Mouse (Mus musculus): ENCODE measurements around the gene Rin1.
A peak's percentile ranks its signal among the peaks of the same experiment; 100 is the strongest.

Gene Rin1

DNA sequence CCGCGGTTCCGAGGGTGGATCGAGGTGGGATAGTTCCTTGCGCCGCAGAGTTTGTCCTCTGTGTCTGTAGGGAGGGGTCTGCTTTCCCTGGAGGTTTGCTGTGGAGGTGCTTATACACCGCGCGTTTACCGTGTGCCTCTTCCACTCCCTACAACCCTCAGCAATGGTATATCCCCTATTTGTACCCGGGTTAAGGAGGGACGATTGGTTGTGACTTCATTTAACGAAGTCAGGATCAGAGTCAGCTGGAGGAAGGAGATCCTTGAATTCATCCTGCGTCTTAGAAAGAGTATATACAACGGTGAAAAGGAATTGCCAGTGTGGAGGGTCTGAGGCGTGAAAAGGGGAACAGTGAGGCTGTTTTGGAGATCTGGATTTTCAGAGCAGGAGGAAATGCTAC, 8.7 kb upstream of the Rin1 start:
- DNase-seq (ENCODE audit: low spot score): no peak

GRCm38 (mm10) chr19:5045531-5045930, 4.8 kb upstream of the Rin1 start:
- no peak for DNase-seq (ENCODE audit: low spot score)

DNA sequence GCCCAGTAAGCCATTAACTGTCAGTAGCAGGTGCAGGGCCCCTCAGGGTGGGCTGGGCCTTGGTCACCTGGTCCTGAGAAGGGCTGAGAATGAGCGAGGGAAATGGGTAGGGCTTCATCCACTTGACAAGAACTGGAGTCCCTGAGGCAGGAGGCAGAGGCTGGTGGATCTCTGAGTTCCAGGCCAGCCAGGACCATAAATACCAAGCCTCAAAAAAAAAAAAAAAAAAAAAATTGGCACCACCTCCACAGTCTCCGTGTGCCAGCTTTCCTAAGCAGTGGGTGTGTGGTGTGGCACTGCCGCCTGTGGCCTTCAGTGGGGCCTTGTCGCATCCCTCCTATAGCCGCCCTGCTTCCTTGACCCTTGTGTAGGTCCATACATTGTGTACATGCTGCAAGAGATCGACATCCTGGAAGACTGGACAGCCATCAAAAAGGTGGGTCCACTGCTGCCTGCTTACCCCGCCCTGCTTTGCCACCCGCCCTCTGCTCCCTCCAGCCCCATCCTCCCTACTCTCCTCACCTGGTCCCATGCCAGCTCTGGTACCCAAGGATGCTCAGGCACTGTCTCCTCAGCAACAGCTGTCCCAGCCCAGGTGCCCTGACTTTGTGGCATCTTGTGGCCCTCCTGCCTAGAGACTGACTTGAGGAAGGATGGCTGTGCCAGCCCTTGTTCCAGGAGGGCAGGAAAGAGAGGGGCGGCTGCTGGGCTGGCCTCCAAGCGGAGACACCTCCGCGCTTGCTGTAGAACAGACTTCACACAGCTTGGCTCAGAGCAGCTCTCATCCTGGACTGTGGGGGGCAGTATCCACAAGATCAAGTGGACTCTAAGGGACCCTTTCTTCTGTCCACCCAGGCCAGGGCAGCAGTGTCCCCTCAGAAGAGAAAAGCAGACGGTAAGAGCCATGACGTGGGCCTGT, 1.9 kb upstream of the Rin1 start:
- no peak for DNase-seq (ENCODE audit: low spot score)

DNA sequence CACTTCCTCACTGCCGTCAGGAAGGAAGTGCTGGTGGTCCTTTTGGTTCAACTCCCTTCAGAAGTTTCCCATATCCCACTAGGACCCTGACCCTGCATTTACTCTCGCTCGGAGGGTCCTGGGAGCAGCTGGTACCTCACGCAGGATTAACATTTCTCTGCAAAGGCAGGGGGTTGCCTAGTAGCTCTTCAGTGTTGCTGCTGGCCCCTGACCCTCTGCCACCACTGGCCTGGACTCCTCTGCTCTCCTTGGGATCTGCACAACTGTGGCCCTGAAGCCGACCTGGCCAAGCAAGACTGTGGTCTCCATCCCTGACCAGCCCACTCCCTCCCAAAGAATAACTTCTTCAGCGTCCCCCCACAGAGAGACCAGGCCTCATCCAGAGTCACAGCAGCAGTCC, 956 bp upstream of the Rin1 start:
- no peak for DNase-seq (ENCODE audit: low spot score)

DNA sequence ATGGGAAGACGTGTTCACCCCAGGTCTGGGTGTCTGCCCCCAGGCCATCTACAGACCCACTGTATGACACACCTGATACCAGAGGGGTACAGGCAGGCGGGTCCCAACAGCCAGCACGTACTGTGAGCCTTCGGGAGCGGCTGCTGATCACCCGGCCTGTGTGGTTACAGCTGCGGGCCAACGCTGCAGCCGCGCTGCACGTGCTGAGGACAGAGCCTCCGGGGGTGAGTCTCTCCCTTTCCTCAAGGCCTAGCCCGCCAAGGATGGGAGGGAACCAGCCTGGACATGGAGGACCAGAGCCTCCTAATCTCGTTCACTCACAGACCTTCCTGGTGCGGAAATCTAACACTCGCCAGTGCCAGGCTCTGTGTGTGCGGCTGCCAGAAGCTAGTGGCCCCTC, 750 bp downstream of the Rin1 start:
- DNase-seq (ENCODE audit: low spot score): no peak

DNA sequence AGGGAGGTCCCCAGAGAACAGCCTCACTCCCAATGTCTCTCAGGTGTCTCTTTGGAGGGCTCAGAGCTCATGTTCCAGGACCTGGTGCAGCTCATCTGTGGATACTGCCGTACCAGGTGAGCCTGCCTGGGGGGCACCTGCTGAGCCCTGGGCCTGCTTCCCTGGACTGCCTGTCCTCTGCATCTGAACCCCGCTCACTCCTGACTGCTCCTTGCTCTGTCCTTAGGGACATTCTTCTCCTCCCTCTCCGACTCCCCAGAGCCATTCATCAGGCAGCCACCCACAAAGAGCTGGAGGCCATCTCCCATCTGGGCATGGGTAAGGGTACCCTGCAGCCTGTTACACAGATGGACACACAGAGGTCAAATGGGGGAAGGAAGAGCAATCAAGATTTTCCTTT, 1.2 kb downstream of the Rin1 start:
- no peak for DNase-seq (ENCODE audit: low spot score)

DNA sequence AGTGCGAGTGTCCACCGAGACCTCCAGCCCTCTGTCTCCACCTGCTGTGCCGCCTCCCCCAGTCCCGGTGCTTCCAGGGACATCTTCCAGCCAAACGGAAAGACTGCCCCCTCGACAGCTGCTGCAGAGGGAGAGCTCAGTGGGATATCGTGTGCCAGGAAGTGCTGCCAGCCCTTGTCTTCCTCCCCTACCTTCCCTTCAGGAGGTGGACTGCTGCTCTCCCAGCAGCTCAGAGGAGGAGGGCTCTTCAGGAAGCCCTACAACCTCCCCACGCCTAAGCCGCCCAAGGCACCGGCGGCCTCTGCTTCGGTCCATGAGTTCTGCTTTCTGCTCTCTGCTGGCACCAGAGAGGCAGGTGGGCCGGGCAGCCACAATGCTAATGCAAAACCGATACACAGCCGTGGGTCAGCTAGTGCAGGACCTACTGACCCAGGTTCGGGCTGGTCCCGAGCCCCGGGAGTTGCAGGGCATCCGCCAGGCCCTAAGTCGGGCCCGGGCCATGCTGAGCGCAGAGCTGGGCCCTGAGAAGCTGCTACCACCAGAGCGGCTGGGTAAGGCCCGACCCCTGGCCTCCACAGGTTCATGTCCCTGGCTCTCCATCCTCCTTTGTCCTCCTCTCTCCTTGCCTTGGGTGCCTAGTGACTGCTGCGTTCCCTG, 2.0 kb downstream of the Rin1 start:
- DNase-seq (ENCODE audit: low spot score): no peak

GRCm38 (mm10) chr19:5052853-5053252, 2.6 kb downstream of the Rin1 start:
- DNase-seq (ENCODE audit: low spot score): no peak

- DNase-seq (ENCODE audit: low spot score): no peak
Observed at GRCm38 (mm10) chr19:5053909-5054308, 3.6 kb downstream of the Rin1 start.

DNA sequence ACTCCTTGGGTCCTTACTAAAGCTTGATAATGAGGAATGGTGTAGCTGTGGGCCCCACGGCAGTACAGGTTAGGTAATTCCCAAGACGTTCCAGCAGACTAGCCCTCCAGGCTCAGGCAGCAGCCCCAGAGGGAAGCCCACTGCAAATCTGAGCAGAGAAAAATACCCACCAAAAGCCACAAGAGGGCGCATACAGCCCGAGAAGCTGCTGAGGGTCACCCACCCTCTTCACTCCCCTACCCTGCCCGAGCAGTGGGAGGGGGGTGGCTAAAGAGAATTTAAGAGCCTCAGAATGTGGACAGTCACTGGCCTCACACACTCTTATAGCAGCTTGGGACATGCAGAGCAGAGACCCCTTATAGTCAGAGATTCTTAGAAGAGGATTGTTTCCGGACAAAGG, 6.0 kb downstream of the Rin1 start:
- DNase-seq (ENCODE audit: low spot score): peak; percentile 57

GRCm38 (mm10) chr19:5057876-5058775, 7.8 kb downstream of the Rin1 start:
- DNase-seq (ENCODE audit: low spot score): no peak

- DNase-seq (ENCODE audit: low spot score): no peak
Observed at GRCm38 (mm10) chr19:5058801-5059771, 8.8 kb downstream of the Rin1 start.

DNA sequence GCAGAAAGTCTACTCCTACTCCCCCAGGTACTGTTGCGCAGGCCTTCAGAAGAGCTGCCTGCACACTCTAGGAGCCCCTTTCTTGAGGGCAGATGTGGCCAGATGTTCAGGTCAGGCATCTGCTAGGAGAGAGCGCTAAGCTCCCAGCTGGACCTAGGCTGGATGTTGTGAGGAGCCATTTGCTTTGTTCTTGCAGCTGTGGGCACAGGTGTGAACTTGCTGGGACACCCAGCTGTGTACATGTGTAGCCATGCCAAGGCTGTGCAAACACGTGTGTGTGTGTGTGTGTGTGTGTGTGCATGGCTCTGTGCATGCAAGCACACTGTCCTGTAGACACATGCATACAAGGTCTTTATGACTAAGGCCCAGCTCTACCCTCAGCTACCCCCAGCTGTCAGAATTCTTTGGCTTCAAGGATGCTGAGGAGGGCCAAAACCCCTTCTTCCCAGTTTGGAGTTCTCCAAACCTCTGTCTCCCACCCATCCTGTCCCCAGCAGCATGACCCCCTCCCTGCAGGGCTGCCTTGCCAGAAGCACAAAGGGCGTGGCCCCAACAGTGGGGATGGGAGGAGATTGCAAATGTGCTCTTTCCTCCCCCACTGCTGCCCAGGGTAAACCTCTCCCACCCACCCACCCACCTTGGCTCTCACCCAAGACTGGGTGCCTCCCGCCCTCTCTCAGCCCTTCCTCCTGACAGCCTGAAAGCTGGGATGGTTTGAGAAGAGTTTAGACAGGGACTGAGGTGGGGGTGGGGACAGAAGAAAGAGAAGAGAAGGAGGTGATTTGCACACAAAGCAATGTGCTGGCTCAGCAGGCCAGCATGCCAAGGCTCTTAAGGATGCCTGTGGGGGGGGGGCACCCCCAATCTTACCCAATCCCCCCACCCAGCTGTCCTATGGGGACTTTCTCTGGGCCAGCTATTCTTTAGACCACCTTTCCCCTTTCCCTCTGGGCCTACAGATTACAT, 10.4 kb downstream of the Rin1 start:
- DNase-seq (ENCODE audit: low spot score): no peak

DNA sequence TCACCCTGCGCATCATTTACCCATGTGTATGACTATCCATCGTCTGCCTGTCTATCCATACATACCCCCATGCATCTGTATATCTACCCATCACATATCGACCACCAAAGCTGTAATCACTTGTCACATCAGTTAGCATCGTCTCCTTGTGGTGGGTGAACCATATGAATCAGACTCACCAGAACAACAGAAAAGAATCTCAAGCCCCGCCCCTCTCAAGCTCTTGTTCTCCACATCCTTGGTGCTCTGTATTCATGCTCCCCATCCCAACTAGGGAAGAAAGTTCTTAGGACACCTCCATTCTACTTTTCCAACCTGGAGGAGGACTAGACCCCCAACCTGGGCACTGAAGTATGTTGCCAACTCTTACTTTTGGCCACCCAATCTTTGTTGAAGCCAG, 11.8 kb downstream of the Rin1 start:
- no peak for DNase-seq (ENCODE audit: low spot score)

DNA sequence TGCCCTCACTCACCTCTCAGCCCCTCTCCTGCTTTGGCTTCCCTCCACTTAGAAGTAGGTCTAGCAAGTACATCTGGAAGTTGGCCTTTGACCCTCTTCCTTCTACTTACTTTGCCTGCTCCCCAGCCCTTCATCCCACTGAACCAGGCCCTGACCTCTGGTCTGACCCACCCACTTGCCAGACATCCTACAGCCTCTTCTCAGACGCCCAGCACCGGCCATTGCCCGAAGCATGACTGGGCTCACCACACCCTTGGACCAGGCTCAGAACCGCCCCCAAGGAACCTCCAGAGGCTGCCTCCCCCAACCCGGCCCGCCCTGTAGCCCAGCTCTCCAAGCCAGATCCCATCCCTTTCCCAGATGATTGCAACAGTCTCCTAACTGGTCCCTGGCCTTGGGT, 12.2 kb downstream of the Rin1 start:
- peak; percentile 72 for DNase-seq (ENCODE audit: low spot score)

- no peak for DNase-seq (ENCODE audit: low spot score)
Observed at GRCm38 (mm10) chr19:5065104-5065503, 14.8 kb downstream of the Rin1 start.

DNA sequence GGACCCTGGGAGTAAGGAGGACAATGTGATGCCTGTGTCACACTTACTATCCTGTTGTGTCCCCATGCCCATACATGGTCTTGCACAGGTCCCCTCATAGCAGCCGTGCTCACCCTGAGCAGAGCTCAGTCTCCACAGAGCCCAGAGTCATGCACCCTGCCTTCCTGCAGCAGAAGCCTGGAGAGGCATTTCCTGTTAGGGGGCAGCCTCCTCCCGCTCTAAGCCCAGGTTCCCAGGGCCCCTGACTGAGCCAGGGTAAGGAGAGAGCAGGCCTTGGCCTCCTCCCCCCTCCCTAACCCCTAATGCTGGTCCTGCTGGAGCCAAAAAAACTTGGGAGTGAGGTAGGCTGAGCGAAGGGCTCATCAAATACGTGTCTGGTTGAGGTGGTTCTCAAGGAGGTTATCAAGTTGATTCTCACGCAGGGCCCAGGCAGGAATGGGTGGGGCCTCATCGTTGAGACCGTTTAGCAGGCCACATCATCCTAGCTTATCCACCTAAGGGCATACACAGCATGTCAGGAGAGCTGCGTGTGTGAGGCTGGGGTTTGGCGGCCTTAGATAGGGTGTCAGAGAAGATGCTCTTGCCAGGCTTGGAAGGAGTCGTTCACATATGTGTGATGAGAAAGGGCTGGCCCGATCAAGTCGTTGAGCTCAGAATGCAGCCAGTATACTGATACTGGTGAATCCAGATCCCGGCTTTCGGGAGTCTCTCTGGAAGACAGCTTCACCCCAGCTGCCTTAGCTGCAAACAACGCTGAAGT, 16.9 kb downstream of the Rin1 start:
- peak; percentile 43 for DNase-seq (ENCODE audit: low spot score)

- DNase-seq (ENCODE audit: low spot score): peak; percentile 79
Observed at GRCm38 (mm10) chr19:5067867-5068569, 17.7 kb downstream of the Rin1 start, which contains the start of gene Cd248. Cd248 (plus strand) TSS chr19:5068078.
